24 mouse cellular contexts compared by ENCODE assay signal in the genomic region with DNA sequence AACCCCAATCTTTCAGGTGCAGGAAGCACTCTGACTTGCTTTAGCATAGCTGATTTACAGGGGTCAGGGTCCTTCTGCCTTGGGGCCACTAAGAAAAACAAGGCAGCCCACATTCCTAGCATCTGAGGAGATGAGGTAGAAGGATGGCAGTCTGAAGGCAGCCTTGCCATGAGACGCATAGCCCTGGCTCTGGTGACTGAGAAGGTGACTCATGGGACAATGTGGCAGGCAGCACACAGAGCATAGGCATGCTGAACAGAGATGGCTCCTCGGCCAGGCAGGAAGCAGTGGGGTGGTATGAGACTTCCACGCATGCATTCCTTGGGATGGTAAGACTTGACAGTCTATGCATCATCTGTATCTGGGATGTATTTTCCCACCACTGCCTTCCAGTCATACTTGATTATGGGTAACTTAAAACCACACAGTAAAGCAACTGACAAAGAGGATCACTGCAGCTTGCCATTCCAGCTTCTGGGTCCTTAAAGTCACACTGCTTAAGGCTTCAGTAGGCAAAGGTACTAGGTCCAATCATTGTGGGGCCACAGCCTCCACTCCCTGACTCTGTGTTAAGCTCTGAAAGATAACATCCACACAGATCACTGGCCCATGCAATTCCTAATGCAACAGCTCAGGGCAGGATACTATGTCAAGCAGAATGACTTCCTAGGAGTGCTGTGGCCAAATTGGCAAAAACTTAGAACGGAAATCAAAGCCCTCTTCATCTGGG. TPM values are rescaled to one million over a fixed set of nuclear protein-coding genes. Genes with fewer than 3 reads are reported as not detected.
DNase-seq lines count a peak whose midpoint lies in the region; ATAC-seq lines count a peak whose summit lies in the region.
"Had no signal": no experiment of that assay in that cellular context is flagged by ENCODE, and none has a peak within 500 bp of the region (broad histone marks: within the 10 kb centered on the region; RNA-seq: fewer than 3 reads in every experiment).

No protein-coding gene starts in this region.

- WGBS in intestine, embryonic 16.5 days, result 87% methylated on average over 4 of the region's 4 CpGs

- DNase-seq in adrenal gland, adult 2 months, result peak; percentile 65
- DNase-seq in adrenal gland, postnatal 25 days, result no peak
- DNase-seq in 3T3-L1 (ENCODE audit: low read depth, low spot score), result peak; percentile 71
- peak; percentile 16 for DNase-seq in adrenal gland, postnatal 10 days
- no peak for DNase-seq in cerebellum, postnatal 14 days
- no peak for DNase-seq in kidney, postnatal 14 days
- DNase-seq: cerebellum, adult 8-10 months; cerebellum, postnatal 36 days; forebrain, postnatal 0 days; heart, adult 2 months; heart, postnatal 10 days; kidney, adult 9 months; kidney, postnatal 10 days; lung, embryonic 14.5 days; thymus, adult 2 months; thymus, postnatal 36 days had no signal

- no peak overlapping the region for H3K4me3 ChIP-seq in intestine, embryonic 16.5 days (ENCODE audit: low read length)
- H3K4me3 ChIP-seq: embryonic facial prominence, embryonic 12.5 days; heart, adult 2 months; heart, embryonic 13.5 days; hindbrain, embryonic 15.5 days; limb, embryonic 12.5 days; liver, embryonic 15.5 days; midbrain, embryonic 13.5 days; neural tube, embryonic 13.5 days had no signal

- no peaks in the 10 kb centered on the region for H3K27me3 ChIP-seq in intestine, embryonic 16.5 days (replicated peaks; ENCODE audit: control insufficient read depth, insufficient read depth, low read length)
- H3K27me3 ChIP-seq: embryonic facial prominence, embryonic 12.5 days; heart, embryonic 13.5 days; hindbrain, embryonic 15.5 days; limb, embryonic 12.5 days; liver, embryonic 15.5 days; midbrain, embryonic 13.5 days; neural tube, embryonic 13.5 days had no signal

- H3K9me3 ChIP-seq in intestine, embryonic 16.5 days (ENCODE audit: control insufficient read depth, low read length), result no peaks in the 10 kb centered on the region
- H3K9me3 ChIP-seq: embryonic facial prominence, embryonic 12.5 days; heart, embryonic 13.5 days; hindbrain, embryonic 15.5 days; limb, embryonic 12.5 days; liver, embryonic 15.5 days; midbrain, embryonic 13.5 days; neural tube, embryonic 13.5 days had no signal

- peaks cover 6% of the 10 kb centered on the region; the same call in 1 of the 2 replicates for H3K36me3 ChIP-seq in intestine, embryonic 16.5 days (ENCODE audit: control insufficient read depth, insufficient read depth, low read length)

- no peak overlapping the region for H3K4me2 ChIP-seq in intestine, embryonic 16.5 days (ENCODE audit: low read depth, low read length)
- H3K4me2 ChIP-seq: embryonic facial prominence, embryonic 12.5 days; heart, embryonic 13.5 days; hindbrain, embryonic 15.5 days; limb, embryonic 12.5 days; liver, embryonic 15.5 days; lung, embryonic 14.5 days; midbrain, embryonic 13.5 days; neural tube, embryonic 13.5 days had no signal

- H3K9ac ChIP-seq in intestine, embryonic 16.5 days (ENCODE audit: low read depth, low read length), result no peak overlapping the region
- H3K9ac ChIP-seq: embryonic facial prominence, embryonic 12.5 days; forebrain, postnatal 0 days; heart, embryonic 13.5 days; hindbrain, embryonic 15.5 days; limb, embryonic 12.5 days; liver, embryonic 15.5 days; lung, embryonic 14.5 days; midbrain, embryonic 13.5 days; neural tube, embryonic 13.5 days had no signal

- H3K27ac ChIP-seq in intestine, embryonic 16.5 days (ENCODE audit: low read length), result no peak overlapping the region; the same call in 1 of the 2 replicates
- H3K27ac ChIP-seq: embryonic facial prominence, embryonic 12.5 days; heart, adult 2 months; heart, embryonic 13.5 days; hindbrain, embryonic 15.5 days; limb, embryonic 12.5 days; liver, embryonic 15.5 days; midbrain, embryonic 13.5 days; neural tube, embryonic 13.5 days had no signal

- H3K4me1 ChIP-seq in intestine, embryonic 16.5 days (ENCODE audit: control insufficient read depth, insufficient read depth, low read length), result 0 out of 2 replicates have a peak, but pooled peaks cover 2% of the 10 kb centered on the region
- H3K4me1 ChIP-seq: embryonic facial prominence, embryonic 12.5 days; heart, embryonic 13.5 days; hindbrain, embryonic 15.5 days; limb, embryonic 12.5 days; midbrain, embryonic 13.5 days; neural tube, embryonic 13.5 days had no signal

- ATAC-seq in intestine, embryonic 16.5 days, result peak; percentile 68
- ATAC-seq: forebrain, postnatal 0 days; midbrain, embryonic 13.5 days had no signal

RNA-seq across cellular contexts. Expression of a gene that starts 9.5 kb away (rescaled TPM):
- total RNA-seq in adrenal gland, adult 2 months (2021), result 10 to 100 TPM; 26.8 to 28.6 TPM
- polyA plus RNA-seq in adrenal gland, adult 2 months (2012; rRNA removed), result 44.8 and 60.2 TPM in 2 replicates
- 34.8 and 38.6 TPM in 2 replicates for total RNA-seq in adrenal gland, postnatal 25 days (2021)
- total RNA-seq in adrenal gland, postnatal 10 days (2021), result 10 to 100 TPM; 29.6 to 34.4 TPM
- 34.4 and 37.6 TPM in 2 replicates for polyA plus RNA-seq in intestine, embryonic 16.5 days (2015; fragmentation: Nextera tagmentation; extraction: Ambion mirVana)

Comparison
In these comparisons a context has a peak if more than half of its experiments do, and no peak if none do; other contexts are left out.
1. DNase-seq: peak in adrenal gland, adult 2 months (single experiment), 3T3-L1 (single experiment) and adrenal gland, postnatal 10 days (single experiment); none in adrenal gland, postnatal 25 days (single experiment), cerebellum, postnatal 14 days (0 of 2) and kidney, postnatal 14 days (single experiment).